Mouse (Mus musculus): Measurements from ENCODE around the gene Sulf2.

Sulf2 gene

GRCm38 (mm10) chr2:166148672-166149332 is 6.7 kb downstream of the Sulf2 start:
- DNase-seq = no peak

DNA sequence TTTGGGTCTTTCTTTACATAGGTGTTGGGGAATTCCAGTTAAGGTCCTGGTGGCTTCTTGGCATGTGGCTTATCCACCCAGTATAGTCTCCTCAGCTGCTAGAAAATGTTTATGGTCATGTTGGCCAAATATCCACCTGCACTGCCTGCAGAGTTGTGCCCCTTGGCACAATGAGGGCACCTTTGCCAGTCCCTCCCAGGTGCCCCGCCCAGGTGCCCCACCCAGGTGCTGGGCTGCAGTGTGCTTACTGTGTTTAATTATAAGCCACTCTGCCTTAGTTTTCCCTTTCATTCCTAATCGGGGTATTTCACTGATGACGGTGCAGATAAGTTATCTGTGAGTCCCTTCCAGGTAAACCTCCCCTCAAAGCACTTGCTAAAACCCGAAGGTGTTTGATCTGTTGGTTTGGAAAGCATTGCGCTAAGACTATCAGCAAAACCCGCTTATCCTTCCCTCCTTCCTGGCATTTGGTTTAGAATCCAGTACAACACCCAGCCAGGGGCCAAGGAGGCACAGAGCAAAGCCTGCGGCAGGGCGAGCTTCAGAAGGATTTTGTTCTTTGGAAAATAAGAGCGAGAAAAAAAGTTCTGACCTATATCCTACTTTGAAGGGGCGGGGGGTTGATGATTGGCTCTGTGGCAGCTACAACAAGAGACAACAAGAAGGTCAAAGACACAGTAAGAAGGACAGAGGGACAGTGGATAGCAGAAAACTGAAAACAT is 7.4 kb downstream of the Sulf2 start:
- no peak for DNase-seq

GRCm38 (mm10) chr2:166146446-166146845 is 9.0 kb downstream of the Sulf2 start:
- no peak for DNase-seq

DNA sequence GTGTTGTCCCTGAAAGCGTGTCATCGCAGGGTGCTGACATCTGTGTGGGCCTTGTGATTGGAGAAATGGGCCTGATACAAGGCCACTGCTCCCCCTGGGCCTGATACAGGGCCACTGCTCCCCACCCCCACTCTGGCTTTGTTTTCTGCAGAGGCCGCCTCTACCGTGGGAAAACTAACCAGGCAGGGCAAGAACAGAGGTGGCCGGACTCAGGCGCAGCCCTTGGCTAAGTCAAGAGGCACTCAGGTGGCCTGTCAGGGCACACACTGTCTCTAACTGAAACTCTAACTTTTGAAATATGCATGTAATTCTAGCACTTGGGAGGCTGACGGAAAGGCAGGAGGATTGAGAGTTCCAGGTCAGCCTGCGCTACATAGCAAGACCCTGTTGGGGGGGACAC is 10.4 kb downstream of the Sulf2 start:
- DNase-seq = no peak

- no peak for DNase-seq
Observed at GRCm38 (mm10) chr2:166143871-166144270, 11.6 kb downstream of the Sulf2 start.

DNA sequence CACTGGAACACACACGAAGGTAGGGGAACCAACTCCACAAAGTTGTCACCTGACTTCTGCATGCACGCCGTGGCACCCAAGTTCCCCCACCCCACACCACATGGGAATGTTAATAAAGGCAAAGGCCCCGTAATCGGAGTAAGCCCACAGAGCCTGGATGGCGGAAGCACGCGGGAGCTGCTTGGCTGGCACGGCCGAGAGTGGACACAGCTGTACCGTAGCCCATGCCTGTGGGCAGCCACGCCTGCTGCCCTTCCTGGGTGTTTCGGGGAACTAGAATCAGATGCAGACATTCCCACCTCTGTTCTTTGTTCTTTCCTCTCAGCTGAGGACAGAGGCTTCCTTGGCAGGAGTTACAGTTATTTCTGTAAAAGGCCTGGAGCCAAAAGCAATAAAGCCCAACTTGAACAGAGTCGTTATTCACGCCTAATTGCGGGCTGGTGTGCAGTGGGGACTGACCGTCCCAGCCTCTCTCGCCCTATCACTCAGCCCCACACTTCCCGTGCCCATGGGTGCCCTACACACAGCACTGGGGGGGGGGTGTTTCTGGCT is 12.8 kb downstream of the Sulf2 start:
- DNase-seq = no peak

DNA sequence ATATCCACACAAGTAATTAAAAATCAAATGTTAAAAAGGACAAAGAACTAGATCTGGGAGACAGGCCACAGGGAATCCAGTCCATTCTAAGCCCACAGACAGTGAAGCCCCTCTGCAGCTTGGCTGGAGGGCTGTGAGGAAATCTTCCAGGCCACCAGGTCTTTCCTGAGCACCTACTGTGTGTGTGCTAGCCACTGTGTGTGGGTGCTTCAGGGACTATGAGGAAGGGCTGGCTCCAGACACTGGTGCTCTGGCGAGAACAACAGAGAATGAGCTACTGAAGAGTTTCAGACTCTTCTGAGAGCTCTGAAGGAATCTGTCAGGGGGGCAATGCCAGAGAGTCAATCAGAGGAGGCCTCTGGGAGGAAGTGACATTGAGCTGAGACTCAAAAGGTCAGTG is 13.6 kb downstream of the Sulf2 start:
- no peak for DNase-seq

DNA sequence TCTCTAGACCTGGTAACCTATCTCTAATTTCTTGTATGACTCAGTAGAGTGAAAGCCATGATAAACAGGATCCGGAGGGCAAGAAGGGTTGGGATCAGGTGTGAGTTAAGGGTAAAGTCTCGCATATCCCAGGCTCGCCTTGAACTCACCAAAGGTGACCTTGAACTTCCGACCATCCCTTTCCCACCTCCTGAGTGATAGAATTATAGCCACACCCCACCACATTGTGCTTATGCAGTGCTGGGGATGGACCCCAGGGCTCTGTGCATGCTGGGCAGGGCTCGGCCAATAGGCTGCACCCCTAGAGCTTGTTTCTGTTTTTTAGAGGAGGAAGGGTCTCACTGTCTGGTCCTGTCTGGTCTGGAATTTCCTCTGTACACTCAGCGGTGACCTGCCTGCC is 14.4 kb downstream of the Sulf2 start:
- DNase-seq = no peak

- DNase-seq = no peak
Observed at GRCm38 (mm10) chr2:166140427-166140826, 15.0 kb downstream of the Sulf2 start.

- DNase-seq = no peak
Observed at GRCm38 (mm10) chr2:166138308-166138707, 17.2 kb downstream of the Sulf2 start.

- DNase-seq = no peak
Observed at GRCm38 (mm10) chr2:166137467-166137866, 18.0 kb downstream of the Sulf2 start.

DNA sequence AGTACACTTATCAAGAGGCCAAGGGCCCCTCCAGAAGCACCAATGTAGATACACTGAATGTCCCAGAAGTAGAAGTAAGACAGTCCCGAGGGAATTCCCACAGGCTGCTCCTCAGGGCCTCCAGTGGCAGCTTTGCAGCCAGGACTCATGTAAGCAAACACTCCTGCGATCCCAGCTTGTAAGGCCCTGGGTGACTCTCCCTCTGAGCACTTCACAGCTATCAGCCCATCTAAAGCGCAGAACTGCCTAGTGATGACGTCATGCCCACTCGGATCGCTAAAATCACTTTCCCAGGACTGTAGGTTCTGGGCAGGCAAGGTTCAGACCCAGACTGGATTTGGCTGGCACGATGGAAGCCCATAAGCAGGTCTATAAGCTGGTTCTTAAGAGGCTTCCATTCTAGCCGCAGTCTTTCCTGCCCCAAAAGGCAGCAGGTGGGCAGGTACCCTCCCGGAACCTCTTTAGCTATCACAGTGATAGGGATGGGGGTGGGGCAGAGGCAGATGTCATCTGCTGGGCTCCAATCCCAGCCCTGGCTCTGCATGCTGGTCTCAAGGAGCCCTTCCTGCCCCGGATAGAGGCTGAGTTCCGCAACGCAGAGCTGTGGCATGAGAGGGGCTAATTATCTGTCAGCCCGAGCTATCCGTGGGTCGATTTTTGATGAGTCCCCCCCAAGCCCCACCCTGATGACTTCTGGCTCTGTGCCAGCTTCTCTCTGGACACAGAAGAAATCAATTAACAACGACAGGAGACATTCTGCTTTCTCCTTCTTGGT is 19.6 kb downstream of the Sulf2 start:
- DNase-seq = no peak

GRCm38 (mm10) chr2:166128756-166129155 is 26.7 kb downstream of the Sulf2 start:
- DNase-seq = no peak

DNA sequence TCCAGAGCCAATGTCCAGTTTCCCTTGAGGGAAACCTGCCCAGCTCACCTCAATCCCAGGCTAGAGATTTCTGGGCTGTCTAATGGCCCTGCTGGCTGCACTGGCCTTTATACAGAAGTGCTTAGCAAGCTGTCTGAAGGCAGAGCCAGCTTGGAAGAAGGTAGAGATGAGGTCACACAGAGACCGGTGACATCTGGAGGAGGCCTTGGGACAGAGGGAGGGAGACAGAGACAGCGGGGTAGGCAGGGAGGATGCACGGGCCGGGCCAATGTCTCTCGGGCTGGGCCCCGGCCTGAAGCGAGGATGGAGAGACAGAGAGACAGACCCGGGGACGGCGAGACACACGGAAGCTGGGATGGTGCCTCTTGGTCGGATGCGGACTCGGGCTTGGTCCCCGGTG is 27.4 kb downstream of the Sulf2 start:
- no peak for DNase-seq

GRCm38 (mm10) chr2:166126343-166126742 is 29.1 kb downstream of the Sulf2 start:
- DNase-seq = no peak

GRCm38 (mm10) chr2:166125492-166126252 is 29.8 kb downstream of the Sulf2 start:
- DNase-seq = peak; percentile 28

DNA sequence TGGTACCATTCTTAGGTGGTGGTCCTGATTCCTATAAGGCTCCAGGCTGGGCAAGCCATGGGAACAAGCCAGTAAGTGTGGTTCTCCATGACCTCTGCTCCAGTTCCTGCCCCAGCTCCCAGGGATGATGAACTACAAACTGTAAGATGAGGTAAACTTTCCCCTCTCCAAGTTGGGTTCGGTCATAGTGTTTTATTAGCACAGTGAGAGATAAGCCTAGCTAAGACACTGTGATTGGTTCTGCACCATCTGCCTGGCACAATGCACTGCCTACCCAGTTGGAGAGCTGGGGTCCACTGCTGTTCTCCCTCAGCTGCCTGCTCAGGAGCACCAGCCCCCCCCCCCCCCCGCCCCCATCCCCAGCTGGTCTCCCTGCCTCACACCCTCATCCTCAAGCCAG is 30.4 kb downstream of the Sulf2 start:
- no peak for DNase-seq

- no peak for DNase-seq
Observed at GRCm38 (mm10) chr2:166122781-166123180, 32.7 kb downstream of the Sulf2 start.

- DNase-seq = no peak
Observed at GRCm38 (mm10) chr2:166121681-166122355, 33.6 kb downstream of the Sulf2 start.

DNA sequence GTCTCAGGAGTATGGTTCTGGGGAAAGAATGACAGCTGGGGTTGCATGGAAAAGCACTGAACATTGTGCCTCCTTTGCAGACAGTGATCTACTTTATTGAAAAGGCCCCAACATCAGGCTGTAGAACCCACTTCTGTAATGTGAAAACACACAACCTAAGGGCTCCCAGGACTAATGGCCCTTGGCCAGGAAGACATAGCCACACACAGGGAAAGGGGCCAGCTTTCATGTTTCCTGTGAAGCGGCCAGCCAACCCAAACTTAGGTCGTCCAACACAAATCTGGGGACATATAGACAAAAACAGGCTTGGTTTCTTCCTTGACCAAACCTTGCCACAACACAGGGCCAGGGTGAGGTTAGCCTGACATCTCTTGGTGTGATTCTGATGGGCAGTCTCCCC is 35.5 kb downstream of the Sulf2 start:
- no peak for DNase-seq

DNA sequence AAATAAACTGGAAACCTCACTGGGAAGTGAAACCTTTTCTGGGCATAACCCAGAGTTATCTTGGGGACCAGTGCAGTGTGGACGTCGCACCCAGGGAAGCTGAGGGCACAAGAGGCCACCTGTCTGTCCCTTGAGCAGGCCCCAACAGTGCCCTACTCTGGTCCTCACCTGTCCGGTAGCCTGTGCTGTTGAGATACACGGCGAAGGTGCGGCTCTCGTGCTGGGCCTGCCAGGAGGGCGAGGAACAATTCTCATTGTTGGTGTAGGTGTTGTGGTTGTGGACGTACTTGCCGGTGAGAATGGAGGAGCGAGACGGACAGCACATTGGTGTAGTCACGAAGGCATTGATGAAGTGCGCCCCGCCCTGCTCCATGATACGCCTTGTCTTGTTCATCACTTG is 38.8 kb downstream of the Sulf2 start:
- DNase-seq = no peak

- DNase-seq = no peak
Observed at GRCm38 (mm10) chr2:166116278-166116608, 39.2 kb downstream of the Sulf2 start.

Measured in thymus, postnatal 25 days (tissue).